Mouse (Mus musculus): ENCODE measurements around the gene Mrps36. TPM values are rescaled to one million over a fixed set of nuclear protein-coding genes. Genes with fewer than 3 reads are reported as not detected.

Mrps36 gene
- total and polyA plus RNA-seq, 2 experiments from 2014 or later = 58.7 to 180 TPM

DNA sequence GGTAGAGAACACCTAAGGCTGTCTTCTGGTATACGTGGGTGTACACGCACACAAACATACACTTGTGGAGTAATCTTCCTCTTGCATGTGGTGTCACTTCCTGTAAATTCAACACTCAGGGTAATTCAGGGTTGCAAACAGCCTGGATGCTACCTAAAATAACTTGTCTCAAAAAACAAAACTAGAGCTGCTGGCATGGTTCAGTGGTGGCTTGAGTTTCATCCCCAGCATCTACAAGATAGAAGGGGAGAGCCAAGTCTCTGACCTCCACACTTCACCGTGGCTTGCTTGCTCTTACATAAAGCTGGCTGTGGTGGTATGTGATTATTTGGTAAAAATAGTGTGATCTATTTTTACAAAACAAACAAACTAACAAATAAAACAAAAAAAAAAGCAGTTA lies 46.9 kb downstream of the Mrps36 start:
- Histone ChIP-seq H3K9me3 (ENCODE audit: low read length) (no peaks in the 10 kb centered on the region), H3K4me2 (ENCODE audit: low read depth, low read length) (no peak overlapping the region), H3K9ac (replicated peaks; ENCODE audit: low read length) (no peak overlapping the region), H3K27me3 (ENCODE audit: insufficient read depth, low read length) (no peaks in the 10 kb centered on the region), H3K4me3 (ENCODE audit: low read length) (no peak overlapping the region), H3K4me1 (ENCODE audit: insufficient read depth, low read length) (no peaks in the 10 kb centered on the region), H3K27ac (no peak overlapping the region), H3K36me3 (ENCODE audit: insufficient read depth, low read length) (peaks cover 23% of the 10 kb centered on the region)
- ATAC-seq (no peak), DNase-seq (ENCODE audit: low spot score) (no peak)
- 92% methylated on average over 3 of the region's 3 CpGs for WGBS
- no peak for TF ChIP-seq CTCF (IDR thresholded peaks at IDR 0.05; ENCODE audit: low read depth)

- Histone ChIP-seq H3K4me1 (ENCODE audit: insufficient read depth, low read length) (no peaks in the 10 kb centered on the region), H3K9ac (replicated peaks; ENCODE audit: low read length) (no peak overlapping the region)
- WGBS = 68% methylated on average over 7 of the region's 7 CpGs
Measured at GRCm38 (mm10) chr13:100687513-100687912, 56.9 kb downstream of the Mrps36 start.

More at GRCm38 (mm10) chr13:100687513-100687912, 56.9 kb downstream of the Mrps36 start:
- Histone ChIP-seq H3K27ac (no peak overlapping the region), H3K9me3 (ENCODE audit: low read length) (no peaks in the 10 kb centered on the region), H3K27me3 (ENCODE audit: insufficient read depth, low read length) (no peaks in the 10 kb centered on the region), H3K4me3 (ENCODE audit: low read length) (no peak overlapping the region), H3K4me2 (ENCODE audit: low read depth, low read length) (no peak overlapping the region), H3K36me3 (ENCODE audit: insufficient read depth, low read length) (no peaks in the 10 kb centered on the region)
- TF ChIP-seq CTCF (IDR thresholded peaks at IDR 0.05; ENCODE audit: low read depth) = no peak
- DNase-seq (ENCODE audit: low spot score) = no peak
- no peak for ATAC-seq

Other genes with a start within 250 kb of the Mrps36 start
- 12.4 and 12.9 TPM in 2 replicates for gene Ocln, start 191.9 kb downstream of the Mrps36 start, total RNA-seq (2014; rRNA removed)
- gene Ocln, start 191.9 kb downstream of the Mrps36 start, polyA plus RNA-seq (2015; fragmentation: Nextera tagmentation; extraction: Ambion mirVana) = 11.9 and 13.5 TPM in 2 replicates
- gene Marveld2, start 127.7 kb downstream of the Mrps36 start, total RNA-seq (2014; rRNA removed) = 2.1 and 3.8 TPM in 2 replicates
- 2.9 and 3.2 TPM in 2 replicates for gene Marveld2, start 127.7 kb downstream of the Mrps36 start, polyA plus RNA-seq (2015; fragmentation: Nextera tagmentation; extraction: Ambion mirVana)
- gene Ak6, start 93.7 kb downstream of the Mrps36 start, total RNA-seq (2014; rRNA removed) = 101 and 123 TPM in 2 replicates
- gene Ak6, start 93.7 kb downstream of the Mrps36 start, polyA plus RNA-seq (2015; fragmentation: Nextera tagmentation; extraction: Ambion mirVana) = 320 and 328 TPM in 2 replicates
- 10.0 and 13.1 TPM in 2 replicates for gene Rad17, start 93.6 kb downstream of the Mrps36 start, total RNA-seq (2014; rRNA removed)
- 12.3 and 14.1 TPM in 2 replicates for gene Rad17, start 93.6 kb downstream of the Mrps36 start, polyA plus RNA-seq (2015; fragmentation: Nextera tagmentation; extraction: Ambion mirVana)
- 34.7 and 37.3 TPM in 2 replicates for gene Taf9, start 93.1 kb downstream of the Mrps36 start, total RNA-seq (2014; rRNA removed)
- 38.0 and 42.8 TPM in 2 replicates for gene Taf9, start 93.1 kb downstream of the Mrps36 start, polyA plus RNA-seq (2015; fragmentation: Nextera tagmentation; extraction: Ambion mirVana)
- 0.21 and 0.36 TPM in 2 replicates for gene Ccdc125, start 74.9 kb downstream of the Mrps36 start, total RNA-seq (2014; rRNA removed)
- 1.3 and 1.4 TPM in 2 replicates for gene Ccdc125, start 74.9 kb downstream of the Mrps36 start, polyA plus RNA-seq (2015; fragmentation: Nextera tagmentation; extraction: Ambion mirVana)
- 31.5 and 33.4 TPM in 2 replicates for gene Cdk7, start 13.7 kb downstream of the Mrps36 start, total RNA-seq (2014; rRNA removed)
- gene Cdk7, start 13.7 kb downstream of the Mrps36 start, polyA plus RNA-seq (2015; fragmentation: Nextera tagmentation; extraction: Ambion mirVana) = 37.7 and 38.8 TPM in 2 replicates
- gene Cenph, start 31.2 kb upstream of the Mrps36 start, total RNA-seq (2014; rRNA removed) = 1.7 and 3.6 TPM in 2 replicates
- gene Cenph, start 31.2 kb upstream of the Mrps36 start, polyA plus RNA-seq (2015; fragmentation: Nextera tagmentation; extraction: Ambion mirVana) = 8.4 and 9.5 TPM in 2 replicates
- gene Ccnb1, start 41.9 kb upstream of the Mrps36 start, total RNA-seq (2014; rRNA removed) = 23.1 and 34.4 TPM in 2 replicates
- 37.6 and 44.8 TPM in 2 replicates for gene Ccnb1, start 41.9 kb upstream of the Mrps36 start, polyA plus RNA-seq (2015; fragmentation: Nextera tagmentation; extraction: Ambion mirVana)
- 41.3 and 41.7 TPM in 2 replicates for gene Slc30a5, start 88.8 kb upstream of the Mrps36 start, total RNA-seq (2014; rRNA removed)
- gene Slc30a5, start 88.8 kb upstream of the Mrps36 start, polyA plus RNA-seq (2015; fragmentation: Nextera tagmentation; extraction: Ambion mirVana) = 24.4 and 26.3 TPM in 2 replicates